Mouse (Mus musculus): ENCODE data around the gene Nfe2l1.

DNA sequence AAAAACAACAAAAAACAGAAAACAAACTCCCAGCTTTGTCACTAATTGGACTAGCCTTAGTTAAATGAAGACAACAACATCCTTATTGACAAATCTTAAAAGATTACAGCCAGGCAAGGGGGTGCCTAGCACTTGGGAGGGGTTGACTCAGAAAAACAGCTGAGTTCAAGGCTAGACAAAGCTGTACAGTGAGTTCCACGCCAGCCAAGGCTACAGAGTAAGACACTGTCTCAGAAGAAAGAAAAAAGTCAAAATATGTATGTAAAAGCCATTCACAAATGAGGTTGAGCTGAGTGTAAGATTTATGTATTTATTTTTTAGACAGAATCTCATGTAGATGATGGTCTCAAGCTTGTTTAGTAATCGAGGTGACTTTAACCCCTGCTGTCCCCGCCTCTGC lies 10.1 kb upstream of the Nfe2l1 start:
- no peak for TF ChIP-seq USF1 (IDR thresholded peaks at IDR 0.05; ENCODE audit: low read depth, low read length)
- TF ChIP-seq POLR2A (IDR thresholded peaks at IDR 0.05; ENCODE audit: control insufficient read depth in 1 of 2, insufficient read depth in 1 of 2, low read depth in 1 of 2, low read length in 2 of 2, poor library complexity in 1 of 2), result no peak
- no peak for TF ChIP-seq CTCF (IDR thresholded peaks at IDR 0.05 in 2 of 3, conservative IDR thresholded peaks at IDR 0.05 in 1 of 3; ENCODE audit: control insufficient read depth in 1 of 3, insufficient read depth in 1 of 3, low read depth in 2 of 3, low read length in 3 of 3, poor library complexity in 1 of 3, severe bottlenecking in 1 of 3)
- TF ChIP-seq SIN3A (IDR thresholded peaks at IDR 0.05; ENCODE audit: low read length), result no peak

Measured in MEL (cell line).